Mouse (Mus musculus): ENCODE results near the gene Cyp8b1.

The Cyp8b1 gene

GRCm38 (mm10) chr9:121890441-121890941 is 25.6 kb downstream of the Cyp8b1 start:
- peak; percentile 87 for DNase-seq

DNA sequence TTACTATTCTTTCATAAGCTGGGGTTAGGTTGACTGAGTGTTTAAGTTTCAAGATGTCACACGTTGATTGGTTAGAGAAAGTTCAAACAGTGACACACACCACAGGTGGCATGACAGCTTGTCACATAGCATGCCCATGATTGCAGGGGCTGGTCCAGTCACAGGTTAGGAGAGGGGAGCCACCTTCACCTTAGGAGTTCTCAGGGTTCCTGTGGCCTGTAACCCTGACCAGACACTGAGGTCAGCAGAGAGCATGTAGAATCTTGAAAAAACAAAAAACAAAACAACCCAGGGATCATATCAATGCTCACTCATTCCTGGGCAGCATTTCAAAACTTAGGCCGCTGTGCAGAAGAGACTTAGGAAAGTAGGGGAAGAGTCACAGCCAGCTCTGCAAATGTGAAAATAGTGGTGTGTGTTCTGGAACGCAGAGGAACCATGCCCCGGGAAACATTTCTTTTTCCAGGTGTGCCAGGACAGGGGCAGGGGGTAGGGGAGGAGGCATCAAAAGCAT is 26.1 kb downstream of the Cyp8b1 start:
- DNase-seq, result peak; percentile 35

GRCm38 (mm10) chr9:121882015-121882457 is 34.1 kb downstream of the Cyp8b1 start:
- DNase-seq, result peak; percentile 82

- peak; percentile 54 for DNase-seq
These were observed 34.8 kb downstream of the Cyp8b1 start for GRCm38 (mm10) chr9:121881301-121881700.

GRCm38 (mm10) chr9:121880840-121881239 is 35.3 kb downstream of the Cyp8b1 start:
- DNase-seq, result peak; percentile 89

DNA sequence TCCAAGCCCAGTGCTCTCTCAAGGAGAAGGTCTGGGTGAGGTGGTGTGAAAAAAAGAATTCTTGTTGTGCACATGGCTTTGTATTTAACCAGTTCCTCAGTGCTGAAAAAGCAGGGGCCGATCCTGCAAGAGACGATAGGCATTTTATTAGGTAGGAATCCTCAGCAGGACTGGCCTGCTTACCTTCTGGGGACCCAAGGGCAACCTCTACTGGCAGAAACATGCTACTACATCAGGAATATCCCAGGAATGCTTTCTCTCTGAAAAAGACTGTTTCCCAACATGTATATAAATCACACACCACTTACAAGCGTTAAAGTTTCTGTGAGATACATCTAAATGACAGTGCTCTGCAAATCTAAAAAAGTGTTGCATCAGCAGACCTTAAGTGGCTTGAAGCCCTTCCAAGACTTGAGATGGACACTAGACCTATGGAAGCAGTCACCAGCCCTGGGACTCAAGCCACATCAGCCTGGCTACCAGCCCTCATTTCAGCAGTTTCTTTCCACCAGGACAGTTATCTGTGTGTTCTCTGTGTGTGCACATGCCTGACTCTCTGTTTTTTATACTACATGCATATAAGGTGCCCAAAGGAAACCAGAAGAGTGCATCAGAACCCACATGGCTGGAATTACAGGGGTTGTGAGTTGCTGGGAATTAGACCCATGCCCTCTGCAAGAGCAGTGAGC is 38.9 kb downstream of the Cyp8b1 start:
- peak; percentile 79 for DNase-seq

GRCm38 (mm10) chr9:121873578-121873977 is 42.5 kb downstream of the Cyp8b1 start:
- DNase-seq, result no peak

GRCm38 (mm10) chr9:121872062-121872683 is 43.9 kb downstream of the Cyp8b1 start:
- no peak for DNase-seq

GRCm38 (mm10) chr9:121869973-121870515 is 46.1 kb downstream of the Cyp8b1 start:
- DNase-seq, result no peak

GRCm38 (mm10) chr9:121869432-121869831 is 46.7 kb downstream of the Cyp8b1 start:
- DNase-seq, result no peak

GRCm38 (mm10) chr9:121868236-121868635 is 47.9 kb downstream of the Cyp8b1 start:
- no peak for DNase-seq

- DNase-seq, result peak; percentile 77
These were observed 48.5 kb downstream of the Cyp8b1 start for GRCm38 (mm10) chr9:121867632-121868031.

DNA sequence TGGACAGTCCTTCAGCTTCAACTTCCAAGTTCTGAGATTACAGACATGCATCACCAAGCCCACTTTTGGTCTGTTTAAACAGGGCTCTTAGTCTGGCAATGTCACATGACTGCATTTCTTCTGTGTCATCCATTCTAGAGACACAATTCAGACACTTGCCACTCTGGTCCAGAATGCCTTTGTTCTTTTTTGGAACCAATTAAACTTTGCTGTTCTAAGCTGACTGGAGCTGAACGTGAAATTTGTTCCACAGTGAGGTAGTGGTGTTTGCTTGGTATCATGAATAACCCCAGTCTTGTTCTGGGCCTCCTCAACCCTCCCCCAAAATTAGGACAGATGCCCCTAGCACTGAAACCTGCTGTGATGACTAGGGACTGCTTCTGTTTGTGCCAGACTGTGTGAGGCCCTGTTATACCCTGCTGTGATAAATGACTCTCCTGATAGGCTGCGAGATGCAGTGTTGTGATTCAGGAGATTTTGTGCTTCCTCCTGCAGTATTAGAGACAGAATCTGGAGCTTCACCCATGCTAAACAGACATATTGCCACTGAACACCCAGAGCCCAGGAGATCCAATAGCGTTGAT is 50.6 kb downstream of the Cyp8b1 start:
- no peak for DNase-seq

GRCm38 (mm10) chr9:121864837-121865236 is 51.3 kb downstream of the Cyp8b1 start:
- peak; percentile 22 for DNase-seq

Data from lung, postnatal 10 days (tissue).